Mouse (Mus musculus) heart, postnatal 0 days (tissue): ENCODE data around the gene 2310030G06Rik. TPM values are rescaled to one million over a fixed set of nuclear protein-coding genes. Genes with fewer than 3 reads are reported as not detected.

Experiments
- ATAC-seq: fragments of 200-750 bp; cut with Nextera tagmentation; 2 replicates; pipeline ENCODE4 v1.8.0; 2017; ENCODE audit warnings: low read depth, moderate number of reproducible peaks, moderate library complexity; ENCODE audit not compliant: insufficient read depth
- DNase-seq: peaks from one replicate; pipeline ENCODE4 v3.0.0-alpha.2; 2016; ENCODE audit warnings: low spot score
- H3K27ac ChIP-seq: fragments of 300-500 bp; sonication (generic); 2 replicates; pipeline ENCODE4 v1.5.1; 2014; ENCODE audit warnings: low read depth, mild to moderate bottlenecking
- H3K27me3 ChIP-seq: fragments of 300-500 bp; sonication (generic); 2 replicates; pipeline ENCODE4 v1.6.1; 2014; ENCODE audit warnings: low read length, mixed read lengths; ENCODE audit not compliant: control insufficient read depth, insufficient read depth
- H3K36me3 ChIP-seq: fragments of 300-500 bp; sonication (generic); replicated peaks from 2 replicates; pipeline ENCODE4 v1.6.1; 2014; ENCODE audit warnings: low read length, mixed read lengths; ENCODE audit not compliant: control insufficient read depth, insufficient read depth
- H3K4me1 ChIP-seq: fragments of 300-500 bp; sonication (generic); 2 replicates; pipeline ENCODE4 v1.6.1; 2014; ENCODE audit warnings: antibody characterized with exemption; ENCODE audit not compliant: control insufficient read depth, insufficient read depth
- H3K4me2 ChIP-seq: fragments of 300-500 bp; sonication (generic); 2 replicates; pipeline ENCODE4 v1.6.1; 2014; ENCODE audit warnings: low read depth, mild to moderate bottlenecking, low read length, moderate library complexity
- H3K4me3 ChIP-seq: fragments of 300-500 bp; sonication (generic); 2 replicates; pipeline ENCODE4 v1.5.1; 2014; ENCODE audit warnings: low read depth, low read length
- H3K9ac ChIP-seq: fragments of 300-500 bp; sonication (generic); replicated peaks from 2 replicates; pipeline ENCODE4 v1.6.1; 2014; ENCODE audit warnings: low read depth, low read length, mixed read lengths
- H3K9me3 ChIP-seq: fragments of 300-500 bp; sonication (generic); replicated peaks from 2 replicates; pipeline ENCODE4 v1.6.1; 2016; ENCODE audit warnings: low read length; ENCODE audit not compliant: control insufficient read depth
- CTCF ChIP-seq: IDR thresholded peaks from 2 replicates; pipeline ENCODE4 v1.5.1; 2016; ENCODE audit warnings: antibody characterized with exemption, control low read depth, low read depth
- EP300 ChIP-seq: IDR thresholded peaks from 2 replicates; pipeline ENCODE4 v1.6.1; 2016; ENCODE audit warnings: antibody characterized with exemption, low read depth
- WGBS: fragments of 180-500 bp; shearing (Covaris S2); extraction: QIAGEN DNeasy Blood & Tissue Kit; methylation state at CpG from one replicate; pipeline ENCODE4 v1.1.7; 2014; 5-methylcytosine and 5-hydroxymethylcytosine counted together
- polyA plus RNA-seq: library from polyadenylated mRNA; unstranded; fragments of >200 nt; fragmentation: Nextera tagmentation; extraction: Ambion mirVana; gene quantifications from 2 replicates; pipeline ENCODE4 v1.2.1, GENCODE M21; 2015
- total RNA-seq: library from RNA; depleted of rRNA; stranded (reverse); fragments of >200 nt; gene quantifications from 2 replicates; pipeline ENCODE4 v1.2.3, GENCODE M21; 2014; ENCODE audit warnings: low replicate concordance

The 2310030G06Rik gene
- total and polyA plus RNA-seq, 2 experiments from 2014 or later = 3.6 to 10.6 TPM

DNA sequence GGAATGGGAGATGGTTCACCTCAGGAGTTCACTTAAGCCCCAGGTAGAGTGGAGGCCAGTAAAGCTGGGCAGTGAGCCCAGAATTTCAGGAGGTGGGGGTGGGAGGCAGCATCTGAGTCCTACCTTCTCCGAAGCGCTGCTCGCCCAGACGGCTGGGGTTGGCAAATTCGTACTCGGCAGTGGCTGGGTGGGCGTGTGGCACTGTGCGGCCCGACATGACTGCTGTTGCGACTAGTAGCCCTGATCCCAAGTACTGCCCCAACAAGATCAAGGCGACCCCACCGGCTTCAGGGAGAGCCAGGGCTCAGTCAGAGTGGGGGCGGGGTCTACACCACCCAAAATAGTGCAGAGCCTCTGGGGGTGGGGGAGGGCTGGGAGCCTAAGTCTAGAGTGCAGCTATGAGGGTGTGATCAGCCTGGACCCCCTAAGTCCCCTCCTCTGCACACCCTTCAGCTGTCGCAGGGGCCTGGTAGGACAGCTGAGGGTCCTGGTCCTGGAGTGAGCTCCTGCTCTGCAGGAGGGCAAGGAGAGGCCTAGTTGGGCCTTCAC is 5.8 kb upstream of the 2310030G06Rik start, which contains the start of gene Hspb2:
Gene Hspb2 (minus strand): TSS at position 301 of the 549 bp plus-strand sequence.
- no peaks in the 10 kb centered on the region for H3K9me3 ChIP-seq
- DNase-seq = peak; percentile 69
- peak within 1 kb of the TSS; percentile 99 for H3K27ac ChIP-seq
- H3K4me1 ChIP-seq = peaks cover 14% of the 10 kb centered on the region; the same call in 1 of the 2 replicates
- whole genome bisulfite sequencing = 22% methylated on average over 14 of the region's 14 CpGs
- TF ChIP-seq EP300 (no peak), CTCF (no peak)
- peak within 1 kb of the TSS; percentile 86 for H3K4me2 ChIP-seq
- H3K4me3 ChIP-seq = peak within 1 kb of the TSS; percentile 74
- H3K36me3 ChIP-seq = peaks cover 14% of the 10 kb centered on the region
- H3K9ac ChIP-seq = peak within 1 kb of the TSS; percentile 94
- H3K27me3 ChIP-seq = no peaks in the 10 kb centered on the region
- peak; percentile 69 for ATAC-seq

DNA sequence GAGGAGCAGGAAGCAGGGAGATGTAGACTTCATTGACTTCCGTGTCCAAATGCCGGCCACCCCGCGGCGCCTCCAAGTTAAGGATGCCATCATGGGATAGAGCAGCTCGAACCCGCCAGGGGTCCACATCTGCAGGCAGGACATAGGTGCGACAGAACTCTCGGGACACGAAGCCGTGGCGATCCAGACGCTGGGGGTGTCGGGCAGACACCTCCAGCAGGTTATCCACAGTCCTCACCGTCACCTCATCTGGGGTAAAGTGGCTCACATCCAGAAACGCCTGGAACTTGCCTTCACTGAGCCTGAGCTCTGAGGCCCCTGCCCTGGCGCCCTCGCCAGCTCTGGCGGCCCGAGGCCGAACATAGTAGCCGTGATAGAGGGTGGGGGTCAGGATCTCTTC is 5.0 kb upstream of the 2310030G06Rik start, which contains the start of gene Cryab:
Gene Cryab (plus strand): TSS at position 3 of the 400 bp plus-strand sequence.
- H3K9ac ChIP-seq = peak within 1 kb of the TSS; percentile 81
- H3K4me3 ChIP-seq = peak within 1 kb of the TSS; percentile 74
- peaks cover 7% of the 10 kb centered on the region for H3K36me3 ChIP-seq
- H3K4me2 ChIP-seq = peak within 1 kb of the TSS; percentile 86
- H3K27me3 ChIP-seq = no peaks in the 10 kb centered on the region
- 28% methylated on average over 22 of the region's 22 CpGs for WGBS
- peak within 1 kb of the TSS; percentile 99 for H3K27ac ChIP-seq
- no peaks in the 10 kb centered on the region for H3K9me3 ChIP-seq
- H3K4me1 ChIP-seq = peaks cover 21% of the 10 kb centered on the region; the same call in 1 of the 2 replicates
- DNase-seq (no peak), ATAC-seq (no peak)
- no peak for TF ChIP-seq EP300

DNA sequence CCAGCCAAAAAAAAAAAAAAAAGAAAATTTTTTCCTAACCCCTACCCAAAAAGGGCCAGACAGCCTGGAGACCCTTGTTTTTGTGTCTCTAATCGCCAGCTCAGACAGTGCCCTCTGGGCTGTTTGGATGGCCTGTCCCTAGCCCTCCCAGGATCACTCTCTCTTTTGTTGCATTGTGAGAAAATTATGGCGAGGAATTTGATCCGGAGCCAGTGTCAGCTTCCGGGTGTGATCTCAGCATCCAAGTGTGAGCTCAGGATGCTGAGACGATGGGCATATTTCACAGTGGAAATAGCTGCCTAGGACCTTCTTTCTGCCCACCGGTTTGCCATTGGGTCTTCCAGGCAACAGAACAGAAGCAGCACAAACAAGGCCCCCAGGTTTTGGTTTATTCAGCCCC is 4.4 kb upstream of the 2310030G06Rik start:
- Histone ChIP-seq H3K27ac (peak overlapping the region; percentile 99), H3K4me3 (peak overlapping the region; percentile 74), H3K4me2 (peak overlapping the region; percentile 86), H3K36me3 (peaks cover under 1% of the 10 kb centered on the region; the same call in 1 of the 2 replicates), H3K27me3 (no peaks in the 10 kb centered on the region), H3K9ac (peak overlapping the region; percentile 81; the same call in 1 of the 2 replicates), H3K9me3 (no peaks in the 10 kb centered on the region), H3K4me1 (peaks cover 21% of the 10 kb centered on the region; the same call in 1 of the 2 replicates)
- WGBS = 19% methylated on average over 6 of the region's 6 CpGs
- DNase-seq (no peak), ATAC-seq (no peak)
- TF ChIP-seq CTCF = no peak
- TF ChIP-seq EP300 = no peak

DNA sequence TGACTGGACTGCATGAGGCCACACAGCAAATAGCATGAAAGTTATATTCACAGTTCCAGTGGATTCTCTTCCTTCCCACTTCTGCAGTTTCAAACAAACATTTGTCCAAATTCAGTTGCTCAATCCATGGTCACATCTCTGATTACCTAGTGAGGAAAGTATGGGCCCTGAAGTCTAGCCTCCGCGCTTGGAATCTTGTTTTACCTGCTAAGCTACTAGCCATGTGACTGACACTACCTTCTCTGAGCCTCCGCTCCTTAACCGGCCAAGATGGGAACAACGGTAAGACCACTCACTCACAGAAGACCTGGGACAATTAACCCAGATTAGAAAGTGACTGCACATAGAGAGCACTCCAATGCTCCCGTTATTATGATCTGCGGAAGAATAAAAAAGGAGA is 530 bp downstream of the 2310030G06Rik start:
- H3K36me3 ChIP-seq = no peaks in the 10 kb centered on the region
- H3K27ac ChIP-seq = peak overlapping the region; percentile 83
- no peaks in the 10 kb centered on the region for H3K27me3 ChIP-seq
- H3K9me3 ChIP-seq = no peaks in the 10 kb centered on the region
- DNase-seq = no peak
- TF ChIP-seq CTCF = no peak
- peak overlapping the region; percentile 47 for H3K4me3 ChIP-seq
- ATAC-seq = no peak
- H3K4me2 ChIP-seq = peak overlapping the region; percentile 61
- peaks cover 26% of the 10 kb centered on the region; the same call in 1 of the 2 replicates for H3K4me1 ChIP-seq
- H3K9ac ChIP-seq = peak overlapping the region; percentile 64
- 20% methylated on average over 7 of the region's 7 CpGs for WGBS

DNA sequence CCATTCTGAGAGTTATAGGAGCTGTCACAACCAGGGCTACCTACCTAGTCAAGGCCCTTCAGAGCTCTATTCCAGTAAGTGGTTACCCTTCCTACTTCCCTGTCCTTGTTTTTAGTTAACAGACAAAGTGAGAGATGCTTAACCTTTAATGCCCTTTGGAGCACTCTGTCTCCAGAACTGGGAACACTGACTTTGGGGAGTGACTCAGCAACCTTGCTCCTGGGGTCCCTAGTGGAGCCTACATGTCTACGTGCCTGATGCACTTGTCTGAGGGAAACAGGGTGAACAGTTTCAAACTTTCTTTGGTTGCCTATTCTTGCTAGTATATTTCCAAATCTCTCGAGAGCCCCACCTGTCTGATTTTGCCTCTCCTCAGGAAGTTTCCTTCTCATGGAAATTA is 3.6 kb downstream of the 2310030G06Rik start:
- Histone ChIP-seq H3K4me2 (no peak overlapping the region), H3K4me1 (peaks cover 22% of the 10 kb centered on the region; the same call in 1 of the 2 replicates), H3K9me3 (no peaks in the 10 kb centered on the region), H3K36me3 (no peaks in the 10 kb centered on the region), H3K27ac (peak overlapping the region; percentile 41; the same call in 1 of the 2 replicates), H3K9ac (no peak overlapping the region), H3K27me3 (no peaks in the 10 kb centered on the region), H3K4me3 (no peak overlapping the region)
- no peak for TF ChIP-seq CTCF
- TF ChIP-seq EP300 = no peak
- DNase-seq (no peak), ATAC-seq (no peak)
- 56% methylated on average over 2 of the region's 2 CpGs for WGBS
